Mouse (Mus musculus) limb, embryonic 13.5 days (tissue): Measurements from ENCODE around the gene Garem2. TPM values are rescaled to one million over a fixed set of nuclear protein-coding genes. Genes with fewer than 3 reads are reported as not detected.

Experiments used
- ATAC-seq: fragments of 200-750 bp; cut with Nextera tagmentation; 2 replicates; pipeline ENCODE4 v1.8.0; 2017; ENCODE audit warnings: low read depth, moderate number of reproducible peaks, moderate TSS enrichment; ENCODE audit not compliant: low FRiP score
- H3K27ac ChIP-seq: fragments of 300-500 bp; sonication (generic); 2 replicates; pipeline ENCODE4 v1.5.1; 2015; ENCODE audit warnings: inconsistent platforms, mild to moderate bottlenecking, moderate library complexity
- H3K27me3 ChIP-seq: fragments of 300-500 bp; sonication (generic); 2 replicates; pipeline ENCODE4 v1.6.1; 2015; ENCODE audit warnings: mild to moderate bottlenecking, inconsistent platforms
- H3K36me3 ChIP-seq: fragments of 300-500 bp; sonication (generic); 2 replicates; pipeline ENCODE4 v1.6.1; 2015; ENCODE audit warnings: inconsistent platforms, mild to moderate bottlenecking, moderate library complexity
- H3K4me1 ChIP-seq: fragments of 300-500 bp; sonication (generic); 2 replicates; pipeline ENCODE4 v1.6.1; 2015; ENCODE audit warnings: inconsistent platforms
- H3K4me2 ChIP-seq: fragments of 300-500 bp; sonication (generic); replicated peaks from 2 replicates; pipeline ENCODE4 v1.6.1; 2015; ENCODE audit warnings: inconsistent platforms, mild to moderate bottlenecking, moderate library complexity
- H3K4me3 ChIP-seq: fragments of 300-500 bp; sonication (generic); 2 replicates; pipeline ENCODE4 v1.5.1; 2015; ENCODE audit warnings: moderate library complexity, mild to moderate bottlenecking, inconsistent platforms
- H3K9ac ChIP-seq: fragments of 300-500 bp; sonication (generic); 2 replicates; pipeline ENCODE4 v1.6.1; 2015; ENCODE audit warnings: mild to moderate bottlenecking, inconsistent platforms
- H3K9me3 ChIP-seq: fragments of 300-500 bp; sonication (generic); 2 replicates; pipeline ENCODE4 v1.6.1; 2016; ENCODE audit warnings: inconsistent platforms
- WGBS: fragments of 180-500 bp; shearing (Covaris S2); methylation state at CpG from one replicate; pipeline ENCODE4 v1.1.7; 2015; 5-methylcytosine and 5-hydroxymethylcytosine counted together
- polyA plus RNA-seq: library from polyadenylated mRNA; unstranded; fragments of >200 nt; fragmentation: Nextera tagmentation; extraction: Ambion mirVana; gene quantifications from 2 replicates; pipeline ENCODE4 v1.2.1, GENCODE M21; 2015

Gene Garem2
- polyA plus RNA-seq, 1 experiment from 2014 or later: 0.57 TPM

- ATAC-seq: peak; percentile 84
- Histone ChIP-seq H3K36me3 (peaks cover 27% of the 10 kb centered on the region), H3K27me3 (peaks cover 75% of the 10 kb centered on the region), H3K4me3 (peak overlapping the region; percentile 59), H3K27ac (no peak overlapping the region), H3K9me3 (no peaks in the 10 kb centered on the region), H3K4me1 (peaks cover 26% of the 10 kb centered on the region), H3K9ac (peak overlapping the region; percentile 70), H3K4me2 (peak overlapping the region; percentile 91)
- WGBS: under 1% methylated on average over 94 of the region's 103 CpGs
Observed at GRCm38 (mm10) chr5:30113881-30114760, 9.2 kb downstream of the Garem2 start.

- Histone ChIP-seq H3K36me3 (peaks cover 34% of the 10 kb centered on the region), H3K27me3 (peaks cover 69% of the 10 kb centered on the region), H3K9me3 (no peaks in the 10 kb centered on the region), H3K4me1 (peaks cover 26% of the 10 kb centered on the region), H3K4me2 (peak overlapping the region; percentile 91), H3K4me3 (peak overlapping the region; percentile 59), H3K9ac (peak overlapping the region; percentile 70), H3K27ac (no peak overlapping the region)
- no peak; the same call in 1 of the 2 replicates for ATAC-seq
- 1% methylated on average over 28 of the region's 28 CpGs for WGBS
Observed at GRCm38 (mm10) chr5:30114761-30115140, 9.8 kb downstream of the Garem2 start.

GRCm38 (mm10) chr5:30115718-30116117 is 10.8 kb downstream of the Garem2 start:
- ATAC-seq: no peak
- Histone ChIP-seq H3K9ac (no peak overlapping the region), H3K4me3 (no peak overlapping the region), H3K27me3 (peaks cover 59% of the 10 kb centered on the region), H3K27ac (no peak overlapping the region), H3K36me3 (peaks cover 43% of the 10 kb centered on the region), H3K4me1 (peaks cover 20% of the 10 kb centered on the region), H3K4me2 (no peak overlapping the region), H3K9me3 (no peaks in the 10 kb centered on the region)
- WGBS: 22% methylated on average over 10 of the region's 10 CpGs

- H3K36me3 ChIP-seq: peaks cover 66% of the 10 kb centered on the region
- no peaks in the 10 kb centered on the region for H3K9me3 ChIP-seq
- no peak for ATAC-seq
- H3K4me2 ChIP-seq: no peak overlapping the region
- peaks cover 9% of the 10 kb centered on the region; the same call in 1 of the 2 replicates for H3K4me1 ChIP-seq
- no peak overlapping the region for H3K27ac ChIP-seq
- H3K4me3 ChIP-seq: no peak overlapping the region
- 69% methylated on average over 1 of the region's 1 CpGs for WGBS
- no peak overlapping the region for H3K9ac ChIP-seq
- H3K27me3 ChIP-seq: peaks cover 36% of the 10 kb centered on the region
Observed at GRCm38 (mm10) chr5:30118018-30118417, 13.1 kb downstream of the Garem2 start.

GRCm38 (mm10) chr5:30119163-30119562 is 14.2 kb downstream of the Garem2 start:
- no peak overlapping the region for H3K4me2 ChIP-seq

GRCm38 (mm10) chr5:30120106-30120505 is 15.1 kb downstream of the Garem2 start:
- peaks cover 87% of the 10 kb centered on the region for H3K36me3 ChIP-seq
- H3K4me1 ChIP-seq: no peaks in the 10 kb centered on the region
- no peak overlapping the region for H3K27ac ChIP-seq
- H3K9me3 ChIP-seq: no peaks in the 10 kb centered on the region
- no peak overlapping the region for H3K4me2 ChIP-seq
- peaks cover 15% of the 10 kb centered on the region for H3K27me3 ChIP-seq
- 87% methylated on average over 7 of the region's 7 CpGs for WGBS
- H3K4me3 ChIP-seq: no peak overlapping the region
- no peak overlapping the region for H3K9ac ChIP-seq
- ATAC-seq: no peak

More at GRCm38 (mm10) chr5:30119163-30119562, 14.2 kb downstream of the Garem2 start:
- Histone ChIP-seq H3K9me3 (no peaks in the 10 kb centered on the region), H3K4me1 (peaks cover 4% of the 10 kb centered on the region; the same call in 1 of the 2 replicates), H3K9ac (no peak overlapping the region), H3K27me3 (peaks cover 25% of the 10 kb centered on the region), H3K36me3 (peaks cover 78% of the 10 kb centered on the region), H3K27ac (no peak overlapping the region), H3K4me3 (no peak overlapping the region)
- 92% methylated on average over 6 of the region's 6 CpGs for WGBS
- ATAC-seq: no peak

GRCm38 (mm10) chr5:30122481-30122880 is 17.5 kb downstream of the Garem2 start:
- no peak for ATAC-seq
- no peaks in the 10 kb centered on the region for H3K27me3 ChIP-seq
- no peaks in the 10 kb centered on the region for H3K9me3 ChIP-seq
- 93% methylated on average over 6 of the region's 6 CpGs for whole genome bisulfite sequencing
- no peaks in the 10 kb centered on the region for H3K4me1 ChIP-seq
- H3K4me3 ChIP-seq: no peak overlapping the region
- no peak overlapping the region for H3K4me2 ChIP-seq
- H3K27ac ChIP-seq: no peak overlapping the region
- peaks cover 100% of the 10 kb centered on the region for H3K36me3 ChIP-seq
- no peak overlapping the region for H3K9ac ChIP-seq

GRCm38 (mm10) chr5:30125587-30125986 is 20.6 kb downstream of the Garem2 start:
- Histone ChIP-seq H3K4me2 (no peak overlapping the region), H3K4me1 (no peaks in the 10 kb centered on the region), H3K36me3 (peaks cover 99% of the 10 kb centered on the region), H3K27ac (no peak overlapping the region), H3K9me3 (no peaks in the 10 kb centered on the region), H3K27me3 (no peaks in the 10 kb centered on the region), H3K9ac (no peak overlapping the region), H3K4me3 (no peak overlapping the region)
- no peak for ATAC-seq
- WGBS: 51% methylated on average over 5 of the region's 5 CpGs

GRCm38 (mm10) chr5:30126756-30127155 is 21.8 kb downstream of the Garem2 start:
- Histone ChIP-seq H3K9ac (no peak overlapping the region), H3K4me2 (no peak overlapping the region), H3K9me3 (no peaks in the 10 kb centered on the region), H3K4me3 (no peak overlapping the region), H3K4me1 (no peaks in the 10 kb centered on the region), H3K27me3 (no peaks in the 10 kb centered on the region), H3K36me3 (peaks cover 94% of the 10 kb centered on the region), H3K27ac (no peak overlapping the region)
- ATAC-seq: no peak
- 82% methylated on average over 7 of the region's 7 CpGs for WGBS

GRCm38 (mm10) chr5:30127921-30128597 is 23.1 kb downstream of the Garem2 start:
- ATAC-seq: no peak
- Histone ChIP-seq H3K9me3 (no peaks in the 10 kb centered on the region), H3K4me2 (no peak overlapping the region), H3K9ac (no peak overlapping the region), H3K4me1 (no peaks in the 10 kb centered on the region), H3K27me3 (no peaks in the 10 kb centered on the region), H3K4me3 (no peak overlapping the region), H3K27ac (no peak overlapping the region), H3K36me3 (peaks cover 94% of the 10 kb centered on the region)
- WGBS: 91% methylated on average over 13 of the region's 13 CpGs

GRCm38 (mm10) chr5:30128680-30129079 is 23.7 kb downstream of the Garem2 start:
- 93% methylated on average over 6 of the region's 6 CpGs for whole genome bisulfite sequencing
- H3K4me3 ChIP-seq: no peak overlapping the region
- no peak overlapping the region for H3K9ac ChIP-seq
- no peak overlapping the region for H3K4me2 ChIP-seq
- H3K27ac ChIP-seq: no peak overlapping the region
- ATAC-seq: no peak
- no peaks in the 10 kb centered on the region for H3K4me1 ChIP-seq
- no peaks in the 10 kb centered on the region for H3K9me3 ChIP-seq
- H3K27me3 ChIP-seq: no peaks in the 10 kb centered on the region
- peaks cover 94% of the 10 kb centered on the region for H3K36me3 ChIP-seq

GRCm38 (mm10) chr5:30131246-30131645 is 26.3 kb downstream of the Garem2 start:
- no peaks in the 10 kb centered on the region for H3K27me3 ChIP-seq
- WGBS: 91% methylated on average over 4 of the region's 4 CpGs

More at GRCm38 (mm10) chr5:30131246-30131645, 26.3 kb downstream of the Garem2 start:
- Histone ChIP-seq H3K9ac (no peak overlapping the region), H3K4me3 (no peak overlapping the region), H3K4me2 (no peak overlapping the region), H3K9me3 (no peaks in the 10 kb centered on the region), H3K27ac (no peak overlapping the region), H3K36me3 (peaks cover 94% of the 10 kb centered on the region), H3K4me1 (no peaks in the 10 kb centered on the region)
- ATAC-seq: no peak
